Mouse (Mus musculus): ENCODE results near the gene Cd96.
A peak's percentile ranks its signal among the peaks of the same experiment; 100 is the strongest.
"Not testable (repeated sequence)": the region's sequence is repeated elsewhere in the genome, so short reads cannot be mapped to it uniquely, and the experiment has no call there.

Cd96 gene

GRCm38 (mm10) chr16:46120020-46120419 lies at the start of gene Cd96:
TSS of gene Cd96 (minus strand) at chr16:46120251.
- DNase-seq (ENCODE audit: low read depth, low spot score), result no peak

GRCm38 (mm10) chr16:46166971-46167370 lies 46.9 kb upstream of the Cd96 start:
- DNase-seq (ENCODE audit: low read depth, low spot score), result no peak

- peak; percentile 26 for DNase-seq (ENCODE audit: low read depth, low spot score)
These were observed 45.3 kb upstream of the Cd96 start for GRCm38 (mm10) chr16:46165305-46165704.

GRCm38 (mm10) chr16:46154832-46155231 lies 34.8 kb upstream of the Cd96 start, which contains the start of gene Gm4737:
TSS of gene Gm4737 (minus strand) at chr16:46155077.
- DNase-seq (ENCODE audit: low read depth, low spot score), result not testable (repeated sequence)

- no peak for DNase-seq (ENCODE audit: low read depth, low spot score)
These were observed 31.1 kb upstream of the Cd96 start for GRCm38 (mm10) chr16:46151141-46151540.

GRCm38 (mm10) chr16:46148661-46149341 lies 28.8 kb upstream of the Cd96 start:
- peak; percentile 22 for DNase-seq (ENCODE audit: low read depth, low spot score)

GRCm38 (mm10) chr16:46146962-46147361 lies 26.9 kb upstream of the Cd96 start:
- DNase-seq (ENCODE audit: low read depth, low spot score), result no peak

GRCm38 (mm10) chr16:46122238-46122637 lies 2.2 kb upstream of the Cd96 start:
- DNase-seq (ENCODE audit: low read depth, low spot score), result no peak

- no peak for DNase-seq (ENCODE audit: low read depth, low spot score)
These were observed 1.4 kb upstream of the Cd96 start for GRCm38 (mm10) chr16:46121420-46121819.

- DNase-seq (ENCODE audit: low read depth, low spot score), result no peak
These were observed 556 bp upstream of the Cd96 start for GRCm38 (mm10) chr16:46120607-46121006.

- no peak for DNase-seq (ENCODE audit: low read depth, low spot score)
These were observed 2.4 kb downstream of the Cd96 start for GRCm38 (mm10) chr16:46117645-46118044.

GRCm38 (mm10) chr16:46114727-46115126 lies 5.3 kb downstream of the Cd96 start:
- DNase-seq (ENCODE audit: low read depth, low spot score), result no peak

- peak; percentile 16 for DNase-seq (ENCODE audit: low read depth, low spot score)
These were observed 10.5 kb downstream of the Cd96 start for GRCm38 (mm10) chr16:46109536-46109935.

GRCm38 (mm10) chr16:46107431-46107830 lies 12.6 kb downstream of the Cd96 start:
- no peak for DNase-seq (ENCODE audit: low read depth, low spot score)

GRCm38 (mm10) chr16:46104491-46104890 lies 15.6 kb downstream of the Cd96 start:
- no peak for DNase-seq (ENCODE audit: low read depth, low spot score)

GRCm38 (mm10) chr16:46101748-46102147 lies 18.3 kb downstream of the Cd96 start:
- DNase-seq (ENCODE audit: low read depth, low spot score), result no peak

GRCm38 (mm10) chr16:46100286-46100685 lies 19.8 kb downstream of the Cd96 start:
- peak; percentile 17 for DNase-seq (ENCODE audit: low read depth, low spot score)

GRCm38 (mm10) chr16:46097421-46097820 lies 22.6 kb downstream of the Cd96 start:
- no peak for DNase-seq (ENCODE audit: low read depth, low spot score)

GRCm38 (mm10) chr16:46094478-46094877 lies 25.6 kb downstream of the Cd96 start:
- peak; percentile 34 for DNase-seq (ENCODE audit: low read depth, low spot score)

GRCm38 (mm10) chr16:46092935-46093334 lies 27.1 kb downstream of the Cd96 start:
- no peak for DNase-seq (ENCODE audit: low read depth, low spot score)

- no peak for DNase-seq (ENCODE audit: low read depth, low spot score)
These were observed 33.1 kb downstream of the Cd96 start for GRCm38 (mm10) chr16:46086874-46087473.

- peak; percentile 26 for DNase-seq (ENCODE audit: low read depth, low spot score)
These were observed 52.1 kb downstream of the Cd96 start for GRCm38 (mm10) chr16:46068000-46068399.

- no peak for DNase-seq (ENCODE audit: low read depth, low spot score)
These were observed 56.8 kb downstream of the Cd96 start for GRCm38 (mm10) chr16:46063278-46063677.
